Mouse (Mus musculus): Measurements from ENCODE around the gene Sgo2a. TPM values are rescaled to one million over a fixed set of nuclear protein-coding genes. Genes with fewer than 3 reads are reported as not detected.
"Not testable (repeated sequence)": the region's sequence is repeated elsewhere in the genome, so short reads cannot be mapped to it uniquely, and the experiment has no call there.

Sgo2a gene
- polyA plus RNA-seq, 1 experiment from 2014 or later, result 11.3 TPM

DNA sequence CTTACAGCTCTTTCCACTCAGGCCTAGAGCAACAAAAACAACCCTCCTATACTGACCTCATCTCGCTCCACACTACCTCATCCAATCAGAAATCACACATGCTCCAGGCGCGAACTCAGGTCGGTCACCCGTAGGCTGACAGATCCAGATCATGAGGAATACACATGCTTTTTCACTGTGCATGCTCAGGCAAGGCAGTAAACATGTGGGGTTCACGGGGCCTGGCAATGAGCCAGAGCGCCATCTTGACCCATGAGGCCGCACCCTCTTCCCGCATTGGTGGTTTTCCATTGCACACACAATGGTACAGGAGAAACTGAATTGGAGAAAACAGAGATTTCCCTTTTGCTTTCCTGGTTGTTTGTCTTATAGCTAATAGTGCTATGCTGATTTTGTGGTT, 41.5 kb downstream of the Sgo2a start:
- not testable (repeated sequence) for H3K4me2 ChIP-seq; DNase-seq; H3K9me3 ChIP-seq (replicated peaks); H3K4me3 ChIP-seq (replicated peaks); H3K4me1 ChIP-seq (replicated peaks); ATAC-seq (ENCODE audit: low read depth); H3K27me3 ChIP-seq; H3K36me3 ChIP-seq; H3K27ac ChIP-seq; H3K9ac ChIP-seq
- 81% methylated on average over 9 of the region's 9 CpGs for WGBS (ENCODE audit: insufficient replicate concordance)

DNA sequence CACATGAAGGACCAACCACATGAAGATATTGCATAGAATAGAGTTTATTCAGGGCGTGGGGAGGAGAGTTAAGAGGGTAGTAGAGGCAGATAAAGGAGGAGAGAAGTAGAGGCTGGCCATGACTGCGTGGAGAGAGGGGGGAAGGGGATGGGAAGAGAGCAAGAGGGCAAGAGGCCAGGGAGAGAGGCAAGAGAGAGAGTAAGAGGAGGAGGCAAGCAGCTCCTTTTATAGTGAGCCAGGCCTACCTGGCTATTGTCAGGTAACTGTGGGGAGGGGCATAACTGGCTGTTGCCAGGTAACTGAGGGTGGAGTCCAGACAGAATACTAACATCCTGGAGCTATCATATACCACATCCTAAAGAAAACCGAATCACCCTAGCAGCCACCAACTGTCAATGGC, 49.3 kb downstream of the Sgo2a start:
- no peaks in the 10 kb centered on the region for H3K27me3 ChIP-seq
- WGBS (ENCODE audit: insufficient replicate concordance), result 41% methylated on average over 3 of the region's 3 CpGs

GRCm38 (mm10) chr1:58045546-58045945, 49.8 kb downstream of the Sgo2a start:
- H3K4me3 ChIP-seq (replicated peaks), result no peak overlapping the region
- H3K4me2 ChIP-seq, result no peak overlapping the region
- no peaks in the 10 kb centered on the region for H3K27me3 ChIP-seq
- H3K36me3 ChIP-seq, result no peaks in the 10 kb centered on the region
- H3K9me3 ChIP-seq (replicated peaks), result no peaks in the 10 kb centered on the region
- H3K9ac ChIP-seq, result no peak overlapping the region
- ATAC-seq (ENCODE audit: low read depth), result no peak
- no peaks in the 10 kb centered on the region for H3K4me1 ChIP-seq (replicated peaks)
- WGBS (ENCODE audit: insufficient replicate concordance), result 57% methylated on average over 5 of the region's 5 CpGs
- no peak for DNase-seq
- H3K27ac ChIP-seq, result no peak overlapping the region

More for the DNA sequence above, 49.3 kb downstream of the Sgo2a start:
- ATAC-seq (ENCODE audit: low read depth) (no peak), DNase-seq (no peak)
- Histone ChIP-seq H3K27ac (no peak overlapping the region), H3K9ac (no peak overlapping the region), H3K4me1 (replicated peaks) (no peaks in the 10 kb centered on the region), H3K36me3 (no peaks in the 10 kb centered on the region), H3K4me2 (no peak overlapping the region), H3K9me3 (replicated peaks) (no peaks in the 10 kb centered on the region), H3K4me3 (replicated peaks) (no peak overlapping the region)

GRCm38 (mm10) chr1:58046721-58047290, 51.0 kb downstream of the Sgo2a start:
- no peak overlapping the region for H3K4me3 ChIP-seq (replicated peaks)
- no peak for ATAC-seq (ENCODE audit: low read depth)

DNA sequence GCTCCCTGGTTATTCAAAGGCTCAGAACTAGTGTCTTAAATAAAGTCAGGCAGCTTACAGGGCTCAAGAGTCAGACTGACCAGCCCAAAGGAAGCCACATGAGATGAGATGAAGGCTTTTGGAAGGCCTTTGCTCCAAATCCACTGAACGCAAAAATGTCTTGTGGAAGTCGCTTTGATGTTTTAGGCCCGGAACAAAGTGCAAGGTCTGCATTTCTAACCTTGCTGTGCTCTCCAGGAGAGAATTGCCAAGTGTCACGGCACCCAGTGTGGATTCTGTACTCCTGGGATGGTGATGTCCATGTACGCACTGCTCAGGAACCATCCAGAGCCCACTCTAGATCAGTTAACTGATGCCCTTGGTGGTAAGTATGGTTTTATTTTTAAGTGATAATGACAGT, 53.4 kb downstream of the Sgo2a start:
- Histone ChIP-seq H3K4me2 (no peak overlapping the region), H3K36me3 (no peaks in the 10 kb centered on the region), H3K9ac (no peak overlapping the region), H3K27me3 (no peaks in the 10 kb centered on the region), H3K4me1 (replicated peaks) (no peaks in the 10 kb centered on the region), H3K4me3 (replicated peaks) (no peak overlapping the region), H3K9me3 (replicated peaks) (no peaks in the 10 kb centered on the region), H3K27ac (no peak overlapping the region)
- ATAC-seq (ENCODE audit: low read depth) (no peak), DNase-seq (no peak)
- WGBS (ENCODE audit: insufficient replicate concordance), result 70% methylated on average over 5 of the region's 5 CpGs

More at GRCm38 (mm10) chr1:58046721-58047290, 51.0 kb downstream of the Sgo2a start:
- Histone ChIP-seq H3K4me1 (replicated peaks) (no peaks in the 10 kb centered on the region), H3K27ac (no peak overlapping the region), H3K4me2 (no peak overlapping the region), H3K9ac (no peak overlapping the region), H3K9me3 (replicated peaks) (no peaks in the 10 kb centered on the region), H3K36me3 (no peaks in the 10 kb centered on the region), H3K27me3 (no peaks in the 10 kb centered on the region)
- 68% methylated on average over 3 of the region's 3 CpGs for WGBS (ENCODE audit: insufficient replicate concordance)
- no peak for DNase-seq

GRCm38 (mm10) chr1:58055598-58055997, 59.8 kb downstream of the Sgo2a start:
- H3K4me3 ChIP-seq (replicated peaks), result no peak overlapping the region
- no peak overlapping the region for H3K9ac ChIP-seq
- no peaks in the 10 kb centered on the region for H3K27me3 ChIP-seq
- no peaks in the 10 kb centered on the region for H3K9me3 ChIP-seq (replicated peaks)
- ATAC-seq (ENCODE audit: low read depth) (no peak), DNase-seq (no peak)
- WGBS (ENCODE audit: insufficient replicate concordance), result 80% methylated on average over 11 of the region's 11 CpGs
- no peak overlapping the region for H3K27ac ChIP-seq
- no peak overlapping the region for H3K4me2 ChIP-seq
- no peaks in the 10 kb centered on the region for H3K36me3 ChIP-seq
- no peaks in the 10 kb centered on the region for H3K4me1 ChIP-seq (replicated peaks)

DNA sequence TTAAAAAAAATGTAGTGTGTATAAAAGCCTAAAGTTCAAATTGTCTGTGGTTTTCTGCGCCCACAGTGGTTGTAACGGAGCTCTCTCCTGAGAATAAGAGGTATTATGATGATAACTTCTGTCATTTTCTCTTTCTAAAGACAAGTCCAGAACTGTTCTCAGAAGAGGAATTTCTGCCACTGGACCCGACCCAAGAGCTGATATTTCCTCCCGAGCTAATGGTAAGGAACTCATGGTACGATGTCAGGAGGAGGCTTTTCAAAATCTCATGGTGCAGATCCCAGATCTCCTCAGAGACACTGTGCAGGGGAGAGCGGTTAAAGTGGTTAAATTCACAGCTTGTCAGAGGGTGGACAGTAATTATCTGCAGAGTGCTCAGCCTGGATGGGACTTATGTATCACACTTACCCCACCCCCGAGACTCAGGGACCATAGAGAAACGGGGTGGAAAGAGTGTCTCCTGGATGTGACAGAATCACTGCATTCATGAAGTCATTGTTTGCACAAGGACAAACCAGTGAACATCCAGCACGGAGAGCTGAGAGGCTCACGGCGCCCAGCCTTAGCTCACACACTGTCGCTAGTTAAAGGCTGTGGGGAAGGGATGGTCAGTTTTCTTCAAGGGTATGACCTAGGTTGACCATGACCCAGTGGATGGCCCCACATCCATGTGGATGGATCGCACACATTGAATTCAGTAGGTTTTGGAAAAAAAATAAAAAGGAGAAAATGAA, 60.5 kb downstream of the Sgo2a start:
- no peak overlapping the region for H3K4me3 ChIP-seq (replicated peaks)
- ATAC-seq (ENCODE audit: low read depth), result no peak
- no peak for DNase-seq
- no peak overlapping the region for H3K27ac ChIP-seq
- no peak overlapping the region for H3K4me2 ChIP-seq
- H3K36me3 ChIP-seq, result no peaks in the 10 kb centered on the region
- no peaks in the 10 kb centered on the region for H3K9me3 ChIP-seq (replicated peaks)
- 66% methylated on average over 13 of the region's 13 CpGs for WGBS (ENCODE audit: insufficient replicate concordance)
- H3K9ac ChIP-seq, result no peak overlapping the region
- H3K27me3 ChIP-seq, result no peaks in the 10 kb centered on the region
- no peaks in the 10 kb centered on the region for H3K4me1 ChIP-seq (replicated peaks)

DNA sequence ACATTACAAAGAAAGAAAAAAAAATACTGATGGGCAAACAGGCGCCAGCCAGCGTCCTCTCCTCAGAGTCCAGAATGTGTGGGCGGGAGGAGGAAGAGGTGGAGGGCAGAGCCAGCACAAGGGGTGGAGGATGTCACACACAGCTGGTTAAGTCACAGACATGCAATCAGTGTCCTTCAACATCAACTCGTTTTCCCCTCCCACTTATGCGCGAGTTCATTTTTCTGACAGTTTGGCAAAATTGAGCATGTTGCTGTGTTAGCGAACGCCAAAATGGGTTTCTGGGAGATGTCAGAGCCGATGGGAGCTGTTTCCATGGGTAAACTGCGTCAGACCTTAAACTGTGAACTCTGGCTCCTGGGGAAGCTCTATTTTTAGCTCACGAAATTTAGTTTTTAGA, 61.2 kb downstream of the Sgo2a start:
- Histone ChIP-seq H3K9me3 (replicated peaks) (no peaks in the 10 kb centered on the region), H3K4me1 (replicated peaks) (no peaks in the 10 kb centered on the region), H3K9ac (no peak overlapping the region), H3K27me3 (no peaks in the 10 kb centered on the region), H3K4me3 (replicated peaks) (no peak overlapping the region), H3K4me2 (no peak overlapping the region), H3K27ac (no peak overlapping the region), H3K36me3 (no peaks in the 10 kb centered on the region)
- DNase-seq, result no peak
- 61% methylated on average over 11 of the region's 11 CpGs for WGBS (ENCODE audit: insufficient replicate concordance)
- ATAC-seq (ENCODE audit: low read depth), result no peak

DNA sequence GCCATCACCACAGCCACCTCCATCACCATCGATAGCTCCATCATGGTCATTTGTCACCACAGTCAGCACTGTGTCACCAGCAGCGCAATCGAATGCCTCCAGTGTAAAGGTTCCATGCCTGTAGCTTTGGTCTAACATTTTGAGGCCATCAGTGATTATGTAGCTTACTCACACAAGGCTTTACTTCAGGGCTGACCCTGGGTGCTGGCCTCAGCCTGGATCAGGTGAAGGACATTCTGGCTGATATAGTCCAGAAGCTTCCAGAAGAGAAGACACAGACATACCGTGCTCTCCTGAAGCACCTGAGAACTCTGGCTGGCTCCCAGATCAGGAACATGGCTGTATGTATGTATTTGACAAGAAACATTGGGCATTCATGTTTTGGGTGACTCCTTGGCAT, 63.1 kb downstream of the Sgo2a start:
- no peak overlapping the region for H3K27ac ChIP-seq
- no peaks in the 10 kb centered on the region for H3K9me3 ChIP-seq (replicated peaks)
- 76% methylated on average over 4 of the region's 4 CpGs for WGBS (ENCODE audit: insufficient replicate concordance)
- H3K36me3 ChIP-seq, result no peaks in the 10 kb centered on the region
- ATAC-seq (ENCODE audit: low read depth), result no peak
- H3K4me1 ChIP-seq (replicated peaks), result no peaks in the 10 kb centered on the region
- no peaks in the 10 kb centered on the region for H3K27me3 ChIP-seq
- no peak for DNase-seq
- no peak overlapping the region for H3K4me3 ChIP-seq (replicated peaks)
- no peak overlapping the region for H3K4me2 ChIP-seq
- H3K9ac ChIP-seq, result no peak overlapping the region

- Histone ChIP-seq H3K9me3 (replicated peaks) (no peaks in the 10 kb centered on the region), H3K9ac (no peak overlapping the region), H3K4me2 (no peak overlapping the region), H3K4me1 (replicated peaks) (no peaks in the 10 kb centered on the region), H3K27ac (no peak overlapping the region), H3K36me3 (no peaks in the 10 kb centered on the region), H3K27me3 (no peaks in the 10 kb centered on the region), H3K4me3 (replicated peaks) (no peak overlapping the region)
- DNase-seq (no peak), ATAC-seq (ENCODE audit: low read depth) (no peak)
- WGBS (ENCODE audit: insufficient replicate concordance), result 74% methylated on average over 7 of the region's 7 CpGs
Measured at GRCm38 (mm10) chr1:58062131-58062530, 66.4 kb downstream of the Sgo2a start.

DNA sequence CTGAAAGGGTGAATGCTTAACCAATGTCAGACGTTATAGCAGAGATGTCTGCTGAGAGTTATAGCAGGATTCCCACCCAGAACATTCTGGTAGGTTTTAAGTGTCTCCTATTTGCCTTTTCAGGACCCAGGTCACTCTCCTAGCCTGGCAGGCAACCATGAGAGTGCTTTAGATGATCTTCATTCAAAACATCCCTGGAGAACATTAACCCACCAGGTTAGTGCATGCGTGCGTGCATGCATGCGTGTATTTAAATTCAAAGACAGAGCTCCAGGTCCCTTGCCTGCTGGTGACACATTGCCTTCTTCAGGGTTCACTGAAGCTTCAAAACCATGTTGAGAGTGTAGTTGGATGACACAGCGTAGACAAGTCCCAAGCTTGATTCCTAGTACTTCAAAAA, 69.4 kb downstream of the Sgo2a start:
- no peak overlapping the region for H3K4me2 ChIP-seq
- H3K4me1 ChIP-seq (replicated peaks), result no peaks in the 10 kb centered on the region
- H3K36me3 ChIP-seq, result no peaks in the 10 kb centered on the region
- ATAC-seq (ENCODE audit: low read depth) (no peak), DNase-seq (no peak)
- WGBS (ENCODE audit: insufficient replicate concordance), result 76% methylated on average over 5 of the region's 5 CpGs
- no peaks in the 10 kb centered on the region for H3K27me3 ChIP-seq
- no peaks in the 10 kb centered on the region for H3K9me3 ChIP-seq (replicated peaks)
- no peak overlapping the region for H3K27ac ChIP-seq
- no peak overlapping the region for H3K4me3 ChIP-seq (replicated peaks)
- H3K9ac ChIP-seq, result no peak overlapping the region

- Histone ChIP-seq H3K4me3 (replicated peaks) (no peak overlapping the region), H3K9me3 (replicated peaks) (no peaks in the 10 kb centered on the region), H3K27me3 (no peaks in the 10 kb centered on the region), H3K9ac (no peak overlapping the region), H3K4me1 (replicated peaks) (no peaks in the 10 kb centered on the region), H3K27ac (no peak overlapping the region), H3K4me2 (no peak overlapping the region), H3K36me3 (no peaks in the 10 kb centered on the region)
- WGBS (ENCODE audit: insufficient replicate concordance), result 64% methylated on average over 3 of the region's 3 CpGs
- ATAC-seq (ENCODE audit: low read depth) (no peak), DNase-seq (no peak)
Measured at GRCm38 (mm10) chr1:58065606-58066005, 69.8 kb downstream of the Sgo2a start.

Data from liver, embryonic 13.5 days (tissue).